Mouse (Mus musculus): ENCODE data around the gene Orai2. TPM values are rescaled to one million over a fixed set of nuclear protein-coding genes. Genes with fewer than 3 reads are reported as not detected.

Gene Orai2
- polyA plus RNA-seq, 1 experiment from 2014 or later = 4.5 TPM

- TF ChIP-seq EP300 (IDR thresholded peaks at IDR 0.05; ENCODE audit: low read depth) (no peak), CTCF (IDR thresholded peaks at IDR 0.05; ENCODE audit: low read depth) (no peak)
- Histone ChIP-seq H3K27me3 (ENCODE audit: insufficient read depth, low read length) (no peaks in the 10 kb centered on the region), H3K9ac (replicated peaks) (peak within 1 kb of the TSS; percentile 97), H3K9me3 (ENCODE audit: low read length) (no peaks in the 10 kb centered on the region), H3K4me3 (ENCODE audit: low read depth, low read length) (peak within 1 kb of the TSS; percentile 97), H3K27ac (ENCODE audit: low read depth) (peak within 1 kb of the TSS; percentile 86), H3K4me2 (ENCODE audit: low read depth, low read length) (peak within 1 kb of the TSS; percentile 91), H3K36me3 (replicated peaks; ENCODE audit: insufficient read depth, low read length) (peaks cover 26% of the 10 kb centered on the region), H3K4me1 (ENCODE audit: insufficient read depth) (peaks cover 8% of the 10 kb centered on the region)
- WGBS (ENCODE audit: insufficient replicate concordance) = under 1% methylated on average over 62 of the region's 62 CpGs
- ATAC-seq = peak; percentile 94
- DNase-seq = peak; percentile 98
Observed at GRCm38 (mm10) chr5:136198474-136199391, 28.2 kb upstream of the Orai2 start, which contains the start of gene Prkrip1. Gene Prkrip1 (minus strand): TSS chr5:136198963.

- 81% methylated on average over 7 of the region's 7 CpGs for WGBS (ENCODE audit: insufficient replicate concordance)
- H3K36me3 ChIP-seq (replicated peaks; ENCODE audit: insufficient read depth, low read length) = peaks cover 80% of the 10 kb centered on the region
Observed at GRCm38 (mm10) chr5:136191870-136192269, 21.4 kb upstream of the Orai2 start.

GRCm38 (mm10) chr5:136186723-136187122 lies 16.2 kb upstream of the Orai2 start:
- Histone ChIP-seq H3K27me3 (ENCODE audit: insufficient read depth, low read length) (no peaks in the 10 kb centered on the region), H3K36me3 (replicated peaks; ENCODE audit: insufficient read depth, low read length) (peaks cover 63% of the 10 kb centered on the region), H3K4me2 (ENCODE audit: low read depth, low read length) (no peak overlapping the region), H3K4me1 (ENCODE audit: insufficient read depth) (no peaks in the 10 kb centered on the region), H3K27ac (ENCODE audit: low read depth) (no peak overlapping the region), H3K9me3 (ENCODE audit: low read length) (no peaks in the 10 kb centered on the region), H3K4me3 (ENCODE audit: low read depth, low read length) (no peak overlapping the region), H3K9ac (replicated peaks) (no peak overlapping the region)
- ATAC-seq (no peak), DNase-seq (peak; percentile 59)
- WGBS (ENCODE audit: insufficient replicate concordance) = 33% methylated on average over 4 of the region's 4 CpGs
- TF ChIP-seq EP300 (IDR thresholded peaks at IDR 0.05; ENCODE audit: low read depth) (no peak), CTCF (IDR thresholded peaks at IDR 0.05; ENCODE audit: low read depth) (peak; percentile 85)

More at GRCm38 (mm10) chr5:136191870-136192269, 21.4 kb upstream of the Orai2 start:
- Histone ChIP-seq H3K4me3 (ENCODE audit: low read depth, low read length) (no peak overlapping the region), H3K4me1 (ENCODE audit: insufficient read depth) (no peaks in the 10 kb centered on the region), H3K9ac (replicated peaks) (no peak overlapping the region), H3K27ac (ENCODE audit: low read depth) (no peak overlapping the region), H3K27me3 (ENCODE audit: insufficient read depth, low read length) (no peaks in the 10 kb centered on the region), H3K4me2 (ENCODE audit: low read depth, low read length) (no peak overlapping the region), H3K9me3 (ENCODE audit: low read length) (no peaks in the 10 kb centered on the region)
- ATAC-seq = no peak
- DNase-seq = no peak
- TF ChIP-seq EP300 (IDR thresholded peaks at IDR 0.05; ENCODE audit: low read depth) (no peak), CTCF (IDR thresholded peaks at IDR 0.05; ENCODE audit: low read depth) (peak; percentile 26)

GRCm38 (mm10) chr5:136183766-136184165 lies 13.3 kb upstream of the Orai2 start:
- H3K27ac ChIP-seq (ENCODE audit: low read depth) = no peak overlapping the region
- ATAC-seq (no peak), DNase-seq (no peak)
- no peak overlapping the region for H3K4me2 ChIP-seq (ENCODE audit: low read depth, low read length)
- WGBS (ENCODE audit: insufficient replicate concordance) = 83% methylated on average over 7 of the region's 7 CpGs
- peaks cover 58% of the 10 kb centered on the region for H3K36me3 ChIP-seq (replicated peaks; ENCODE audit: insufficient read depth, low read length)
- H3K9ac ChIP-seq (replicated peaks) = no peak overlapping the region
- no peaks in the 10 kb centered on the region for H3K4me1 ChIP-seq (ENCODE audit: insufficient read depth)
- TF ChIP-seq CTCF (IDR thresholded peaks at IDR 0.05; ENCODE audit: low read depth) = peak; percentile 32; the same call in 1 of the 2 replicates
- TF ChIP-seq EP300 (IDR thresholded peaks at IDR 0.05; ENCODE audit: low read depth) = no peak
- H3K4me3 ChIP-seq (ENCODE audit: low read depth, low read length) = no peak overlapping the region
- no peaks in the 10 kb centered on the region for H3K9me3 ChIP-seq (ENCODE audit: low read length)
- H3K27me3 ChIP-seq (ENCODE audit: insufficient read depth, low read length) = no peaks in the 10 kb centered on the region

- Histone ChIP-seq H3K4me2 (ENCODE audit: low read depth, low read length) (no peak overlapping the region), H3K4me1 (ENCODE audit: insufficient read depth) (0 out of 2 replicates have a peak, but pooled peaks cover 2% of the 10 kb centered on the region), H3K4me3 (ENCODE audit: low read depth, low read length) (no peak overlapping the region), H3K9me3 (ENCODE audit: low read length) (no peaks in the 10 kb centered on the region), H3K9ac (replicated peaks) (no peak overlapping the region), H3K36me3 (replicated peaks; ENCODE audit: insufficient read depth, low read length) (peaks cover 52% of the 10 kb centered on the region), H3K27me3 (ENCODE audit: insufficient read depth, low read length) (no peaks in the 10 kb centered on the region), H3K27ac (ENCODE audit: low read depth) (no peak overlapping the region)
- DNase-seq (no peak), ATAC-seq (no peak)
- TF ChIP-seq CTCF (IDR thresholded peaks at IDR 0.05; ENCODE audit: low read depth) = no peak
- TF ChIP-seq EP300 (IDR thresholded peaks at IDR 0.05; ENCODE audit: low read depth) = no peak
- WGBS (ENCODE audit: insufficient replicate concordance) = 48% methylated on average over 4 of the region's 4 CpGs
Observed at GRCm38 (mm10) chr5:136182830-136183229, 12.3 kb upstream of the Orai2 start.

- no peak overlapping the region for H3K9ac ChIP-seq (replicated peaks)
- 0 out of 2 replicates have a peak, but pooled peaks cover 2% of the 10 kb centered on the region for H3K4me1 ChIP-seq (ENCODE audit: insufficient read depth)
- 86% methylated on average over 6 of the region's 6 CpGs for WGBS (ENCODE audit: insufficient replicate concordance)
- no peaks in the 10 kb centered on the region for H3K9me3 ChIP-seq (ENCODE audit: low read length)
- no peak for DNase-seq
- no peak overlapping the region for H3K4me2 ChIP-seq (ENCODE audit: low read depth, low read length)
- no peaks in the 10 kb centered on the region for H3K27me3 ChIP-seq (ENCODE audit: insufficient read depth, low read length)
- H3K27ac ChIP-seq (ENCODE audit: low read depth) = no peak overlapping the region
- ATAC-seq = no peak
- no peak overlapping the region for H3K4me3 ChIP-seq (ENCODE audit: low read depth, low read length)
- H3K36me3 ChIP-seq (replicated peaks; ENCODE audit: insufficient read depth, low read length) = peaks cover 49% of the 10 kb centered on the region
- no peak for TF ChIP-seq EP300 (IDR thresholded peaks at IDR 0.05; ENCODE audit: low read depth)
- TF ChIP-seq CTCF (IDR thresholded peaks at IDR 0.05; ENCODE audit: low read depth) = no peak
Observed at GRCm38 (mm10) chr5:136182049-136182448, 11.5 kb upstream of the Orai2 start.
